Mouse (Mus musculus) testis, postnatal 10 days (tissue): Measurements from ENCODE around the gene Ccdc47.

Experiments
- DNase-seq: peaks from one replicate; pipeline ENCODE4 v3.0.0; 2021; ENCODE audit warnings: low spot score

The Ccdc47 gene

GRCm38 (mm10) chr11:106160841-106161721, 55.1 kb downstream of the Ccdc47 start, which contains the start of the genes Gm10840 and Limd2:
Gm10840 (plus strand) TSS chr11:106160850.
Limd2 (minus strand) TSS chr11:106160860.
- DNase-seq: peak; percentile 62

DNA sequence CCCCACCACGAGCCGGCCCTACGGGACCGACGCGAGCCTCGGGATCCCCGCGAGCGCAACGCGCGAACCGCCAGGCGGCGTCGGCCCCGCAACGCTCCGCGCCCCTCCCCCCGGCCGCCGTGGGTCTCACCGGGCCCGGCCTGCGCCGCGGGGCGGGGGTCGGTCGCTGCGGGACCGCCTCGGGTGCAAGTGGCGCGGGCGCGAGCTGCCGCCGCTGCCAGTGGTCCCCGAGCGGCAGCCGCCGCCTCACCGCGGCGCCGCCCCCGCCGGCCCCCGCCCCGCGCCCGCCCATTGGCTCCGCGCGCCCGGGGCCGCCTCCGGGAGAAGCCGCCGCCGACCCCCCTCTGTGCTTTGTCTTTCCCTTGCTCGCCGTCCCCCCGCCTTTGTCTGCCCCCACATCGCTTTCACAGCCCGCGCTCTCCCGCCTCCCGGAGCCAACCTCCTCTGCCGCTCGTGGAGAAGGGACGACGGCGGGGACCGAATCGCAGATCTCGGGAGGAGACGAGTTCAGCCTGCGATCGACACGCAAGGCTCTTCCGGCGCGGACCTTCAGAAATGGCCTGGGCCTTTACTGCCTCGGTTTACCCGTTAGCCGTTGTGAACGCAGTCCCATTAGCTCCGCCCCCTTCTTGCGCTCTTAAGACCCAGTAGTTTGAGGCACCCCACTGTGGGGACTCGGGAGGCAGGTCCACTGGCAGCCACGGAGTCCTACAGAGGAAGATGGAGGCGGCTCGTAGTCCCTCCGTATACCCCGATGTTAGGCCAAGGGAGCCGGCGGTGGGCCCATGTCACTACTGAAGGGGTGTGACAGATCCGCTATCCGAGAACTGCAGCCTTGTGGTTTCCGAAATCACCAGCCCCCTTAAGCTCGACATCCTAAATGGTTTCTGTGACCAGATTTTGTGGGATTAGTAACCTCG, 56.0 kb downstream of the Ccdc47 start:
- DNase-seq: peak; percentile 80

GRCm38 (mm10) chr11:106159216-106159920, 56.8 kb downstream of the Ccdc47 start:
- DNase-seq: peak; percentile 61

DNA sequence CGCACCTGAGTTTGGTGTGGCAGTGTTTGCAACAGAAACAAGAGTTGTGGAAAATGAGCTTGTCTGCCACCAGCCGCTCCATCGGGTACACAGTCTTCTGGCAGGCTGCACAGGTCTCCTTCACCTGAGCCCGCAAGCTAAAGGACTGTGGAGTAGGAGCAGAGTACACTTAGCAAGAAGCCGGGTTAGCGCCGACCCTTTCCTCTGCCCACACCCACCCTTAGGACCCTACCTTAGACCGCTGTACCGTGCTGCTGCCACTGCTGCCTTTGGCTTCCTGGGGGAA, 57.3 kb downstream of the Ccdc47 start:
- no peak for DNase-seq

DNA sequence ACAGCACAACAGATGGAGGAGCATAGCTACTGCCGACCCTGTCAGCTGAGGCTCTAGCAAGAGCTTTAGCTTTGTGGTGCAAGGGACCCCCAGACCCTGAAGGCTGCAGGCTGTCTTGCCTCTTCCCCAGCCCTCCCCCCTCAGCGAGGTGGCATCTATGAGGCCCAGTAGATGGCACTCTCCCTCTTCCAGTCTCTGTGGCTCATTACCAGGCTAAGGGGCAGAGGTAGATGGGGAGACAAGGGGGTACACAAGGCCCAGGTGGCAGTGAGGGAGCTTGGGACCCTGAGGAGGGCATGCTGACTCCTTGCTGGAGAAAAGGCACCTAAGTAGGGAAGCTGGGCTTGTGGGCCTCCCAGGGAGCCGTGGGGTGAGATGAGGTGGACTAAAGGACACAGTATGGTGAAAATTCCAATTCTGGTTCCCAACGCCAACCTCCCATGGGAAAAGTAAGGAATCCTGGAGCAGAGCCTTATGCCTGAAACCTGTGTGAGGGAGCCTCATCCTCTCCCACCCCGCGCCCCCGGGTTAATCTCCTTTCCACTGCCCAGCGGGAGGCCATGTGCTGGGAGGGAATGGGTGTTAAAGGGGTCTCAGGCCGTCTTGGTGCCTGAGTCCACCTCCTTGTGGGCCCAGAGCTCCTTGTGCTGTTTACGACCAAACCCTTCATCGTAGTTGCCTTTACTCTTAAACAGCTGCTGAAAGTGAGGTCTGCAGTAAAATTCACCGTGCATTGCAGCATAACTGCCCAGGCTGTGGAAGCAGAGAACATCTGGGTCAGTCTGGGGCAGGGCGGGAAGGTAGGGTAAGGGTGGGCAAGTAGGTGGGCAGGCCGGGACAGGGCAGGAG, 57.8 kb downstream of the Ccdc47 start:
- no peak for DNase-seq

GRCm38 (mm10) chr11:106157154-106157553, 59.0 kb downstream of the Ccdc47 start:
- no peak for DNase-seq

DNA sequence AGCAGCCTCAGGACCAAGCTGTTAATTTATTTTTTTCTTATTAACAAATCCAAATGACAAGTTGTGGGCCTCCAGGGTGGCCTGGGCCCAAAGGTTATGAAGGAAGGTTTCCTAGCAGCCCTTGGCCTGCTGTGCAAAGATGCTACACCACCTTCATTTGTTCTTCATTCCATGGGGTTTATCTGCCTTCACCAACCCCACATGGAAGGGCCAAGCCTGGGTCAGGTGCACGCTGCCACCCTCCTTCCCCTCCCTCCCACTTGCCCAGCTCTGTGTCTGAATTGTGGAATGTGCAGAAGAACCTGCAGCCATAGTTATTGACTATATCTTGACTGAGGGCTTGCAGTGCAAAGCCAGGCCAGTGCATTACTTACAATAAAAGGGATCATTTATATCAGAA, 59.9 kb downstream of the Ccdc47 start:
- DNase-seq: no peak

DNA sequence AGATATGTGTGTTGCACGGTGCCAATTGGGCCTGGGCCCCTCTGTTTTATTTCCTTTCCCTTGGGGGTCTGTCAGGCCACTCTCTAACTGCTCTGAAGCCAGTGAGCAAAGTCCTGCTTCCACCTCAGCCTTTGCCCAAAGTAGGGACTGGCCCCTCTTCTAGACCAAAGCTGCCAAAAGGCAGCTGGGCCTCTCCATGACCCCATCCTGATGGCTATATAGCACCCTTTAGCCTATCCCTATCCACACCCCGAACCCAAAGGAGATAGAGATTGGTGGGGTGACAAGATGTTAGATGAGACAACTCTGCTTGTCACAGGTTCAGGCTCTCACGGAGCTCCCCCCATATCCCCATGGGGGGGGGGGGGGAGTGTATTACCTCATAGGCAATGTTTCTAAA, 60.4 kb downstream of the Ccdc47 start:
- no peak for DNase-seq

GRCm38 (mm10) chr11:106154770-106155169, 61.4 kb downstream of the Ccdc47 start:
- no peak for DNase-seq

DNA sequence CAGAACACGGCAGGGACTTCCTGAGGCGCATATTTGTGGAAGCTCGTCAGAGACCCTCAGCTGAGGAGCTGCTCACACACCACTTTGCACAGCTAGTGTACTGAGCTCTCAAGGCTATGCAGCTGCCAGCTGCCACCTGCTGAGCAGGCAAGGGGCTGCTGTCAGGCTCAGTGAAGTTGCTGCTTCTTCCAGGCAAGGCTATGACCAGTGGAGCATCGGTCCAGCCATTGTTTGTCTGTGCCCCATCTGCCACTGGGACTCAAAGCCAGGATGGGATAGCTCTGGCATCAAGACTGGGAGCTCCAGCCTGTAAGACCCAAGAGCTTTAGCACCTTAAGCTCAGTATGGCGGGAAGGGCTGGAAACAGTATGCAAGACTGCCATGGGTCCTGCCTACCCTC, 62.1 kb downstream of the Ccdc47 start:
- DNase-seq: no peak

DNA sequence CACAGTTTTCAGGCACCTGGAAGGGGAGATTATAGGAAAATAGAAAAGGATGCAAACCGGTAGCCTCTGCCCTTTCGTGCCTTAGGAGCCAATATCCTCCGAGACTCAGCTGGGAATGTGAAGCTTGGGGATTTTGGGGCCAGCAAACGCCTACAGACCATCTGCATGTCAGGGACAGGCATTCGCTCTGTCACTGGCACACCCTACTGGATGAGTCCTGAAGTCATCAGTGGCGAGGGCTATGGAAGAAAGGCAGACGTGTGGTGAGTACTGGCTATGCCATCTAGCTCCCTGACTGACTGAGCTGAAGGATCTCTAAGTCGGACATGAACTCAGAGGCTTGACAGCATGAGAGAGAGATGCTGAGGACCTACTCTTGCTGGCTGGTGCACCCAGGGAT, 64.0 kb downstream of the Ccdc47 start:
- peak; percentile 22 for DNase-seq

DNA sequence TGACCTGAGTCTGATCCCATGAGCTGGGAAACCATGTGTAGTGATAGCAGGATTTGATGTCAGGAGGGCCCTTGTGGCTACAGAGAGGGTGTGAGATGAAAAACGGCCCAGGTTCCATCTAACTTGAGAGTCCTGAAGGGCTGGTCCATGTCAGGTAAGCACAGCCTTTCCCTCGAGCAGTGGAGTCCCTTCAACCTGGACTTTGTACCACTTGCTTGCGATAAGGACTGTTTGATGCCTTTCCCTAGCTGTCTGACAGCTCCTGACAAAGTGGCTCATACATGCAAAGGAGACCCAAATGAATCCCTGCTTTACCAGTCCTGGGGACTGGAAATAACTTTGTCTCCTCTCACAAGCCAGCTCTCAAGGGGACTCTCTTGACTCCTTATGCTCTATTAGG, 64.9 kb downstream of the Ccdc47 start:
- DNase-seq: no peak
